Mouse (Mus musculus) monocyte, adult 2 months (primary cell): ENCODE results near the gene Adgrl4.

Experiments used
- DNase-seq, 2 experiments: peaks; one replicate each; pipeline ENCODE4 v3.0.0; 2022; ENCODE audit warnings: low spot score in 2 of 2, low read depth in 1 of 2

The Adgrl4 gene

DNA sequence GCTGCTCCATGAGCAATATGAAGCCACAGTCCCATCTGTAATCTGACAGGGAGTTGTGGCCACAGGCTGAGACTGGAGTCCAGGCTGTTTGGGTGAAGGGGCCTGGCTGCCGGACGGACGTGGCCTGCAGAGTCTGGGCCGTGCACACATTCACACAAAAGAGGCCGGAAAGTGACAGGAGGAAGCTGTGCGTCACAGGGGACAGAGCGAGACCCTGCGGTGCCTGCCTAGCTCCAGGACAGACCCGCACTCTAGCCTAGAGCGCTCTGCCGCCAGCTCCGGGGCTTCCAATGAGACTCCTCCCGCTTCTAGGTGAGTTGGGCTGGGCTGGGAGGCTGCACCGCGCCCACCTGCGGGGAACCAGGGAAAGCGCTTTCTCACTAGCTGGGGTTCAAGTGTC lies at the start of gene Adgrl4:
TSS of gene Adgrl4 (plus strand) at position 195 of the 400 bp plus-strand sequence.
- DNase-seq = no peak

DNA sequence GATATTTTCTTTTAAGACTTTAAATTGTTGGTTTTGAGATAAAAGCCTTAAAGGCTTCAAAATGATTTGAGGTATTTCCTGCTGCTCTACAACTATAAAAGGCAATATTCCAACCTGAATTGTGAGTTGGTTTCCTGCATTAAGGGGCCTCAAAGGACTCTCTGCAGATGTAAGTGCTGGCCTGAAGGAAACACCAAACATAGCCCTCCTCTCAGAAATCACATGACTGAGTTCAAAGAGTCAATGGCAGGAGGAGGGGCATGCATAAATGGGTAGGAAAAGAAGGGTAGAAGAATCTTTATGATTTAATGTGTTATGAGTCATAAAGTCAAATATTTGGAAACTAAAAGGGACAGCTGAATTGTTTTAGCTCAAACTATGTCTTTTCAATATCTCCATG lies 46.8 kb upstream of the Adgrl4 start:
- DNase-seq = no peak

DNA sequence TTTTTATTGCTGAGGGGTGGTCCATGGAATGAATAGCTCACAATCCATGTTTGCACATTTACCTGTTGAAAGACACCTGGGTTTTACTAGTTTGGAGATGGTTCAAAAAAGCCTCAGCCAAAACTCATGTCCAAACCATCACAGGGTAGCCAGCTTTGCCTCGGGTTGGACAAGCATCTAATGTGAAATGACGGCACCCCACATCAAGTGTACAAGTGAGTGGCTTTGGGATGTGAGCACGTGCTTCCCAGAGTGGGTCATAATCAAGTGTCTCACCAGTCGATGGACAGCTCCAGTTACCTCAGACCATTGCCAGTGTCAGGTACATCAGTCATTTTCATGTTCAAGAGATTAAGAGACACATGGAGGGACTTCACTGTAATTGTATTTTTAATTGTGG lies 44.8 kb upstream of the Adgrl4 start:
- no peak for DNase-seq

DNA sequence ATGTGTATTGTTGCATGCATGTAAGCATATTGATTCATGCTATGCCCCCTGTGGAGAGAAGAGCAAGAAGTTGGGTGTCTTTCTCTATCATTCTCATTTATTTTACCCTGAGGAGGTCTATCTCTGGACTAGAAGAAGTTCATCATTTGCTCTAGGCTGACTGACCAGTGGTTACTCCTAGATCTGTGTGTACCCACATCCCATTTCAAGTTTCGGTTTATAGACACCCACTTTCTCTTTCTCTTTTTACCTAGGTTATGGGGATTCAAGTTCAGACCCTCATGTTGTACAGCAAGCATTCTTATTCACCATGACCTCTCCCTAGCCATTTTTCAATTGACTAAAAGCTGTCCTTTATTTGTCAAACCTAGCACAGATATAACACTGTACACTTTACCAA lies 44.4 kb upstream of the Adgrl4 start:
- no peak for DNase-seq

DNA sequence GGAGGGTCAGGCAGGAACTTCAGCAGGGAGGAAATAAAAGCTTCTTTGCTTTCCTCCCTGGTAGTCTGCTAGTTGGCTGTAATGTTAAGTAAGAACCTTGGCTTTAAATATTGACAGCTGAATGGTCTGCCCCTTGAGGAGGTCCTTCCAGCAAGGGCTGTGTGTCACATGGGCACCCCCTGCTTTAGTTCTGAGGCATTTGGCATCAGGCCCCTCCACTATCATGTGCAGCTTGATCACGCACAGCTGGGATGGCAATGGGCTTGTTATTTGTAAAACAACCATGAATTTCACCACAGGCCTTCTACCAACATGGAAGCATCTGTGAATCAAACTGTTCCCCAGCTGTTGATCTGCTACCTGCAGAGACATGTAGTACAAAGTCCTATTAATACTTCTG lies 38.4 kb upstream of the Adgrl4 start:
- no peak for DNase-seq

DNA sequence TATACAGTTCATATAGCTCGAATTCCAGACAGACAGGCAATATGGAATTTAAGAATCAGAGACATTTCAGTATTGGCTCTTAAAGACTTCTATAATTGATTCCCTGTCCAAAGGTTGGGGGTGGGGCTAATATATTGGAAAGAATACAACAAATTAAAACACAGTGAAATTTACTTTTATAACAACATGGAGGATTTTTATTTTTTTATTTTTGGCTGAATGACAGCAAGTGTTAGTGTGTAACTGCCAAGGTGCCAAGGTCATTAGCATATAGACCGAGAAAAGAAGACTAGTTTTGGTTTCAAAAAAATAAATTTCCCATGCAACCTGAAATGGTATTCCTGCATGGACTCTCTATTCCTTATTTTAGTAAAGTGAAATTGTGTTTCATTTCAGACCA lies 26.7 kb upstream of the Adgrl4 start:
- DNase-seq = no peak

DNA sequence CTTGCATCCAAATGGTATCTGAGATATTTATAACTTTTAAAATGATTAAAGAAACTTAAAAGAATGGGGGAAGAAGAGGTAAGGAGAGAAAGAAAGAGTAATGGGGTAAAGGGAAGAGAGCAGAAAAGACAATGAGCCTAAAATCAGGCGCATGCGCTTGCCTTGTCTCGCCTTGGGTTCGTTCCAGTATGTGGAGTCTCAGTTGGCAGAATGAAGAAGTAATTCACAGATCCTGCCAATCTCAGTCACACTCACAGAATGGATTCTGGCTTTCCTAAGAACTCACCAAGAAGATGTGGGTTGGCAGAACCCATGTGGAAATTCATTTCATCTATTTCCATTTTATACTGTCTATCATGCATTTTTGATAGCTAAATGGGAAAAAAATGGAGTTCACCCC lies 26.2 kb upstream of the Adgrl4 start:
- DNase-seq = no peak

DNA sequence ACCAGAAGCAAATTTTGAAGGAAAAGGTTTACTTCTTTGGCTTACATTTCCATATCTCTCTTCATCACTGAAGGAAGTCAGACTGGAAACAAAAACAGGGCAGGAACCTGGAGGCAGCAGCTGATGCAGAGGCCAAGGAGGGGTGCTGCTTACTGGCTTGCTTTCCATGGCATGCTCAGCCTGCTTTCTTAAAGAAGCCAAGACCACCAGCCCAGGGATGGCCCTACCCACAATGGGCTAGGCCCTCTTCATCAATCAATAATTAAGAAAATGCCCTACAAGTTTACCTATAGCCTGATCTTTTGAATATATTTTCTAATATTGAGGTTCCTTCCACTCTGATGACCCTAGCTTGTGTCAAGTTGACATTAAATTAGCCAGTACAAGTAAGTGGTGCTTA lies 20.8 kb upstream of the Adgrl4 start:
- no peak for DNase-seq

DNA sequence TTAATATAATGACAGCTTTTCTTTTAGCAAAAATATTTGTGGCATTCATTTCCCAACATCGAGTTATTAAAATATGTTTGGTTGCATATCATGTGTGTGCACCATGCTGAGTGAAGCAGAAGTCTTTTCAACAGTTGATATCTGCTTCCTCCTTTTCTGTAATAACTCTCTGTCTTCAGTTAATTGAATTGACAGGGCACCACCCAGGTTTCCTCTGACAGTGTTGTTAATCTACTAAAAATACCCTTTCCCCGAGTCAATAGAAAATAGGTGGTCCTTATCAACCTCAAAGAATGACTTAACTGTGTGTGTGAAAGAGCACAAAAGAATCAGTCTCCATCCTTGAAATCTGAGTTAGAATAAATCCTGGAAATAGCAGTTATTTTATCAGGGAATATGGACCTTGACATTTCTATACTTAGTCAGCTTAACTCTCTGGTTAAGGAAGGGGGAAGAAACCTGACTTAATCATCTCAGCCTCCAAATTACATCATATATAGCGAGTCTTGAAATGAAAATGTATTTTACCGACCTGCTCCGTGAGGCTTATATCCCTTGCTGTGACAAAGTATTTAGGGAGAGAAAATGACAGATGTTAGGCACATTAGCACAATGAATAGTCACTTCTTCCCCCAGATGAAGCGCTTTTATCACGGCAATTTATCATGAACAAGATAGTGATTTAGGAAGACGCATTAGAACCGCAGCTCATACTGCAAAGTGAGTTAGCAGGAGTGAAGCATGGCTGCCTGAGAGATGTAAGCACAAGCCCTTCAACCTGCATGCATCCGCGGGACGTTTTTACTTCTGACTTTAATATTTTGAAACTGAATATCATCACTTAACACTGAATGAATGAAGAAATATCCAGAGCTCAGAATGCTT lies 19.8 kb upstream of the Adgrl4 start:
- no peak for DNase-seq

DNA sequence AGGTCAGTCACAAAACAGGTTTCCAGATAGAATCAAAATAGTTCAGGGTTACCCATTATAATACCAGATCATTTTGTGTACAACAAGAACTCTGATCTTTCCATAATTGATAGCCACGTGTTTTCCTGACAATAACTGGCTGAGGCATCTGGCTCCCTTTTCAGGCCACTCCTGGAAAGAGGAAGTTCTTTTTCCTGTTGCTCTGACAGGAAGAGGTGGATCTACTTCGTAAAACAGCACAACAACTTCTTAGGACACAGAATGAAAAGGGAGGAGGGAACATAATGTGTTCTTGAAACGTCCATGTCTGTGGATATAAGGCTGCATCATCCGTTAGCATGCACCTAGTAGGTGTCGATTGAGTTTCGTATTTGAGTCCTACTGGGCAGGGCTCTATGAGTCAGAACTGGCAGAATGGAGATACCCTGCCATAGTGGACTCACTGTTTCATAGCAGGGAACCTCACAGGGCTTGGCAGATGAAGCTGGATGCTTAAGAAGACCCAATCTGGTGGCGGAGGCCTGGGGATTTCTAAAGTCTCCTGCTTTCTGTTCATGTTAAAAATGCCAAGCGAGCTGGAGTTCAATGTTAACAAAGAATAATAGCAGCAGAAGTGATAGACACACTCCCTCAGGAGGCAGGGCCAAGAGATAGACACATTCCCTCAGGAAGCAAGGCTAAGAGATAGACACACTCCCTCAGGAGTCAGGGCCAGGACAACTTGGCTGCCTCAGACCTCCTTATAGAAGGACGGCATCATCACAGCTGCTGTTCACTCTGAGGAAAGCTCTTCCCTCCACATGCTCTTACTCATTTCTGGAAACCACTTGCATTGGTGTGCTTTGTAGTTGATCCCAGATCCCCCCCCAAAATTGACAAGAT lies 13.1 kb upstream of the Adgrl4 start:
- no peak for DNase-seq

DNA sequence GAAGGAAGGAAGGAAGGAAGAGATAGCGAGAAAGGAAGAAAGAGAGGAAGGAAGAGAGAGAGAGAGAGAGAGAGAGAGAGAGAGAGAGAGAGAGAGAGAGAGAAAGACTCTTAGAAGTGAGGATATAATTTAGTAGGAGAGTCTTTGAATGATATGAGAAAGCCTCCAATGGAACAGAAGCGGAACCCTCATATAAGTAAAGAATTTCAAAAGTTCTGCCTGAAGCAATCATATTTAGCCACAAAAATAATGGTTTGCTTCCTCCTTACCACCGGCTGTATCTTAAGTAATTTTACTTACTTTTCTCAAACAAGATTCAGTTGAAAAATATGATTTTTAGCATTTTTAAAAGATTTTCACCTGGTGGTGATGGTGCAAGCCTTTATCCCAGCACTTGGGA lies 7.6 kb upstream of the Adgrl4 start:
- DNase-seq = no peak

DNA sequence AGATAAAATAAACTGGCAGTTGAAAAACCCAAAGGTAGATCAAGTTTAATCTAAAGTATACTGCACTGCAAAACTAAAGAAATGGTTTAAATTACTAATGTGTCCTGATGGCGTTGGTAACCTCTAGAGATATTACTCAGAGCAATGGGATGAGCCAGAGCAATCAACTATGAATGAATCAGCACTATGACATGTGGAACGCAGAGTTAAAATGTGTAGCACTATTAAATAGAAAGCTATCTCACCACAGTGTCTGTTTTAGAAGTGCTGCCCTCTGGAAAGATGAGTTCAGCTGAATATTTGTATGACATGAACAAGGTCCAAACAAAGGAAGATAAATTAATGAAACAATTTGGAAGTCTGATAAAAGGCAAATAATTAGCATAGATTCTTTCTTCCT lies 6.2 kb upstream of the Adgrl4 start:
- DNase-seq = no peak

DNA sequence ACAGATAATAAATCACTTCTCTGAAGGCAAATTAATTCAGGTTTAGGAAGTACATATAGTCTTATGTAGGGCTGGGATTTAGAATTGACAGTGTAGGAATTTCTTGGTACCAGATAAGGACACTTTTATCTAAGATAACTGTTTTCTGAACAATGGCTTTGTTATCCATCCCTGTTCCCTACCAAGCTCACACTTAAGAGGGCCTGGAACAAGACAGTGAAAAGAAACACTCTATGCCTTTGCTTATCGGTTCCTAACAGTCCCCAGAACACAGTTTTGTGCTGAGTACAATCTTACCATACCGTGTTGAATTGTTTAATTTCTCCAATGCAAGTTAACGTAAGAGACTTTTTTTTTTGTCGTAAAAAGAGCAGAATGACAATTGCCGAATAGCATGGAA lies 677 bp downstream of the Adgrl4 start:
- no peak for DNase-seq

DNA sequence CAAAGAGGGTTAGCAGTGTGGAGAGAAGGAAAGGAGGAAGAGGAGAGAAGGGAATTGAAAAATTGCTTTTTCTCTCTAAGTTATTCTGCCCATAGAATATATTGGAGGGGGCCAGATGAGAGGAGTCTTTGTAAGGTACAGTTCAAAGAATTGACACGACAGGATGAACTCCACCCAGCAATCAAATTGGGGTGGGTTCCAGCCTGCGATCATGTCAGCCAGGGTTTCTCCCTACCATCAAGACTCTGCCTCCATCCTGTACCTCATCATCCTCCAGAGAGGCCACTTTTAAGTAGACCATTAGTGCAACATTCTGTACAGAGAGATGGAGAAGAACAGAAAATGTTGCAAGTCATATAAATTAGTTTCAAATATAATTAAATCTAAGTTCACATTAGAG lies 2.3 kb downstream of the Adgrl4 start:
- no peak for DNase-seq

DNA sequence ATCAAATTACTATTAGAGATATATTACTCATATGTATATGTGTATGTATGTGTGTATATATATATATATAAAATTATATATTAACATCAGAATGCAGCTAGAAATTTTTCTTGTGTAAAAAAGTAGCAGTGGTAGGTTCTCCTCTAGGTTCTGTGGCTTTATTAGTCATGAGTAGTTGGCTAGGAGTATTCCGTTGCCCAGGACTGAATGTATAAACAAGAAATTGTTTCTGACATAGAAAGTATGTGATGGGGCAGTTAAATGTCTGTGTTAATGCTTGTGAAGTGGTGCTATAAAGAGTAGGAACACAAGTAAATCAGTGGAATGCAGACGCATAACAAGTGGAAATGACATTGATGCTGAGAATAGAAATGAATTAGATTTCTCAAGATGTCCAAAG lies 4.3 kb downstream of the Adgrl4 start:
- DNase-seq = no peak

DNA sequence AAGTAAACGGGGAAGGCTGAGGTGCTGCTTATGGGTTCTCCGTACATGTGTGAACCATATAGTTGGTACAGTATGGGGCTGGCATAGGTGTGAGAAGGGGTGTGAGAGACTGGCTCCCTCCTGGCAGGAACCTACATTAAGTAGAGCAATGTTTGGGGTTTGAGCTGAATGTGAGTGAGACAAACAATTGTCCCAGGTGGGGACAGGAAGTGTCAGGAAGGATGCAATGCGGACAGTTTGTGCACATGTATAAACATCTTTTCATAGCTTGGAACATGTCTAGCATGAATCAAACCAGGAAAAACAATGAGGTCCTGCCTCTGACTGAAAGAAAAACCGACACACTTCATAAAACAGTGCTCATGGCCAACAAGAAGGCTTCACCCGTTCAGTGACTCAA lies 5.8 kb downstream of the Adgrl4 start:
- DNase-seq = no peak

DNA sequence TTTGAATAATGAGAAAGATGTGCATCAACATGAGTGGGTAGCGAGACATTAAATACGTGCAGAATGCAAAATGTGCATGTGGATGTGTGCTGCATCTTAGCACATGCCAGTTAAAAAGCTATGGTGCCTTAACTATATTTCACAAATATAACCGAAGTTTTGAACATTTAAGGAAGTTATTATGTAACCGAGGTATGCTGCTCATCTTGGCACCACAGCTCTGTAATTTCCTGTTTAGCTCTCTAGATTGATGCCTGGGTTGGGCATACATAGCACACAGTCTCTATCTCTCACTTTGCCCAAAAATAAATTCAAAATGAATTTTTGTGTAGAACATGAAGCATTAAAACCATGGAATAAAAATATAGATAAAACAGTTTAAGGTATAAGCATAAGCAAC lies 6.6 kb downstream of the Adgrl4 start:
- DNase-seq = no peak

DNA sequence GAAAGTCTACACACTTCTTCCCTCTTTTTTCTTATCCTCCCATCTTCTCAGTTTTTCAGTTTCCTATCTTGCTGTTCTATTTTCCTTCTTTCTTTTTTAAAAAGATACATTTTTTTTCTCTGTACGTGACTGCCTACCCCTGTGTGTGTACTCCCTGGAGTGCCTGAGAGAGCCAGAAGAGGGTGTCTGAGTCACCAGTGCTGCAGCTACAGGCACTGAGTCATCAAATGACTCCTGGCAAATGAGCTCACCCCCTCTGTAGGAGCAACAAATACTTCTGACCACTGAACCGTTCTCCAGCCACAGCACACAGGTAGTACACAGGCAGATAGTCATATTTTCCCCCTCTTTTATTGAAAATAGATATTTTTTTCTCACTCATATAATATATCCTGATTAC lies 8.2 kb downstream of the Adgrl4 start:
- no peak for DNase-seq

DNA sequence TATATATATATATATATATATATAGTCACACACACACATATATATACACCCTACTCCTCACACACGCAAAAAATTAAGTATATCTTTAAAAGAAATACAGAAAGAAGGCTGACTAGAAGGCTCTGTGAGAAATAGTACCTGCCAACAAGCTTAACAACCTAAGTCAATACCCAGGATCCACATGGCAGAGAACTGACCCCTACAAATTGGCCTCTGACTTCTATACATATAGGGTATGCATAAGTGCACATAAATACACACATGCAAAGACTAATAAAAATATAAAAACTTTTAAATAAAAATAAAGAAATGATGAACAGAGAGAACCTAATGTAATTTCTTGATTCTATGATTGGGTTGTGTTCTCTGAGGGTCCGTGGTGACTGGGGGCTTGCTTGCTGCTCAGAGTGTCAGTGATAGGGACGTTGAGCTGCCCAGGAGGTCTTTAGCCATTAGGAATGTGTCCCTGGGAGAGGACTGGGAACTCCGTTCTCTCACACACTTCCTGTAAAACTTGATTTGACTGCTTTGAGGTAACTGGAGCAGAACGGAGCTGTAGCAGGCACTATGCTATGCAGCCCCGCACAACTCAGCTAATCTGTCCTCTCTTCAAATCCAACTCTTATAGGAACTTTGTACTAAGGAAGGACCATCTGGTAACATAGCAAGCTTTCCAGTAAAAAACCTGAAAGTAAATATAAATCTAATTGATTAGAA lies 17.5 kb downstream of the Adgrl4 start:
- DNase-seq = no peak

DNA sequence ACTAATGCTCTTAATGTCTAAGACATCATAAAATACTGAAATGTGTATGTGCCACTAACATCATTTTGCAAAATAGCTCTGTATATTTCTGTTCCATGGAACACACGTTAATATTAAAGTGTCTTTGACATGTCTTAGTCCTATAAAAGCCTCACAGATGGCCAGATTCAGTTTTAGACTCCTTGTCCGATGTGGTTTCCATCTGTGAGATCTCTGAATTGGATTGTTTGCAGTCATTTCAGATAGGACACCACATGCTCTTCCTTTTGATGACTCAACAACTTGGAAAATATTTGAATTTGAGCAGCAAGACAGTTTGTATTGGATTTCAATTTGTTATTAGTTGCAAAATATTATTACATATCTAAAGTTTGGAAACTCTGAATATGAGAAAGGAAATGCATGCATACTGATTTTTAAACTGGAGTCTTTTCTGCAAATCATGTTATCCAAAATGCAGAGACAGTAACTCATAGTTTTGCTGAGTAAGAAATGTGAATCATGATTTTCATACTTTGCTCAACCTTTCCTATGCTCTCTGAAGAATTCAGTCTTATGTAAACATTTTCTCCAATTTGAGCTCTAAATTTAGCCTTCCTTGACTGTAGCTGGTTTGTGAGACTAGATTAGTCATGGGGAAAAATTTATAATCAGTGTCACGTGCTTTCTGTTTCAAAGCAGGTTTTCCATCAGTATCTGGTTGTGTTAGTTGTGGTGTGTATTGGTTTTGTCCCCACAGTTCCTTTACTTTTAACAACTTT lies 21.9 kb downstream of the Adgrl4 start:
- DNase-seq = no peak

DNA sequence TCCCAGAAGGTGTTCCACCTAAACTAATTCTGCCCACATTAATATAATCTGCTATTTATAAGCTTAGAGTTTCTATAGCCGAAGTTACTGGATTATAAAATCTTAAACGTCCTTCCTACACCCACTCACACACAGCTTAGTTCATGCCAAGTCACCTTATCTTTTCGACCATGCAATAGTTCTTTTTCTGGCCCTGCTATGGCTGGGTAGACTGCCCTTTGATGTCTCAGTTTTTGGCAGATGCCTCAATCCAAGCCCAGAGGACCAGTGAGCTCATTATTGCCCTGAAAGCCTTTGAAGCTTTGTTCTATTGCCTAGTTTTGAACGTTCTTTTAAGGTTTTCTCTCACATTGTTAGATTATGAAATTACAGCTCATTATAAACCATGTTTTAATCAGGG lies 27.5 kb downstream of the Adgrl4 start:
- DNase-seq = no peak
